Mouse (Mus musculus) embryonic facial prominence, embryonic 14.5 days (tissue): ENCODE measurements around the gene Cnih4. TPM values are rescaled to one million over a fixed set of nuclear protein-coding genes. Genes with fewer than 3 reads are reported as not detected.
A peak's percentile ranks its signal among the peaks of the same experiment; 100 is the strongest.

Source experiments
- ATAC-seq: fragments of 200-750 bp; cut with Nextera tagmentation; 2 replicates; pipeline ENCODE4 v1.8.0; 2017; ENCODE audit warnings: low read depth, moderate number of reproducible peaks, moderate TSS enrichment
- DNase-seq: peaks from one replicate; pipeline ENCODE4 v3.0.0-alpha.2; 2015; ENCODE audit warnings: low spot score
- H3K27ac ChIP-seq: fragments of 300-500 bp; sonication (generic); replicated peaks from 2 replicates; pipeline ENCODE4 v1.5.1; 2014; ENCODE audit warnings: low read depth, mild to moderate bottlenecking, low read length, moderate library complexity
- H3K27me3 ChIP-seq: fragments of 300-500 bp; sonication (generic); replicated peaks from 2 replicates; pipeline ENCODE4 v1.6.1; 2014; ENCODE audit warnings: low read length; ENCODE audit not compliant: control insufficient read depth, insufficient read depth
- H3K36me3 ChIP-seq: fragments of 300-500 bp; sonication (generic); 2 replicates; pipeline ENCODE4 v1.6.1; 2014; ENCODE audit warnings: low read length, mixed read lengths; ENCODE audit not compliant: control insufficient read depth, insufficient read depth
- H3K4me1 ChIP-seq: fragments of 300-500 bp; sonication (generic); 2 replicates; pipeline ENCODE4 v1.6.1; 2014; ENCODE audit warnings: antibody characterized with exemption, low read length; ENCODE audit not compliant: control insufficient read depth, insufficient read depth
- H3K4me2 ChIP-seq: fragments of 300-500 bp; sonication (generic); 2 replicates; pipeline ENCODE4 v1.6.1; 2014; ENCODE audit warnings: low read depth, mild to moderate bottlenecking, low read length, moderate library complexity, mixed read lengths
- H3K4me3 ChIP-seq: fragments of 300-500 bp; sonication (generic); 2 replicates; pipeline ENCODE4 v1.5.1; 2014; ENCODE audit warnings: low read depth, mild to moderate bottlenecking, low read length
- H3K9ac ChIP-seq: fragments of 300-500 bp; sonication (generic); 2 replicates; pipeline ENCODE4 v1.6.1; 2014; ENCODE audit warnings: low read depth, mild to moderate bottlenecking, low read length, moderate library complexity, mixed read lengths
- H3K9me3 ChIP-seq: fragments of 300-500 bp; sonication (generic); 2 replicates; pipeline ENCODE4 v1.6.1; 2016; ENCODE audit warnings: low read length; ENCODE audit not compliant: control insufficient read depth
- WGBS: fragments of 180-500 bp; shearing (Covaris S2); extraction: QIAGEN DNeasy Blood & Tissue Kit; methylation state at CpG from one replicate; pipeline ENCODE4 v1.1.7; 2014; 5-methylcytosine and 5-hydroxymethylcytosine counted together
- polyA plus RNA-seq: library from polyadenylated mRNA; unstranded; fragments of >200 nt; fragmentation: Nextera tagmentation; extraction: Ambion mirVana; gene quantifications from 2 replicates; pipeline ENCODE4 v1.2.1, GENCODE M21; 2014

The Cnih4 gene
- 89.8 and 101 TPM in 2 replicates for polyA plus RNA-seq

DNA sequence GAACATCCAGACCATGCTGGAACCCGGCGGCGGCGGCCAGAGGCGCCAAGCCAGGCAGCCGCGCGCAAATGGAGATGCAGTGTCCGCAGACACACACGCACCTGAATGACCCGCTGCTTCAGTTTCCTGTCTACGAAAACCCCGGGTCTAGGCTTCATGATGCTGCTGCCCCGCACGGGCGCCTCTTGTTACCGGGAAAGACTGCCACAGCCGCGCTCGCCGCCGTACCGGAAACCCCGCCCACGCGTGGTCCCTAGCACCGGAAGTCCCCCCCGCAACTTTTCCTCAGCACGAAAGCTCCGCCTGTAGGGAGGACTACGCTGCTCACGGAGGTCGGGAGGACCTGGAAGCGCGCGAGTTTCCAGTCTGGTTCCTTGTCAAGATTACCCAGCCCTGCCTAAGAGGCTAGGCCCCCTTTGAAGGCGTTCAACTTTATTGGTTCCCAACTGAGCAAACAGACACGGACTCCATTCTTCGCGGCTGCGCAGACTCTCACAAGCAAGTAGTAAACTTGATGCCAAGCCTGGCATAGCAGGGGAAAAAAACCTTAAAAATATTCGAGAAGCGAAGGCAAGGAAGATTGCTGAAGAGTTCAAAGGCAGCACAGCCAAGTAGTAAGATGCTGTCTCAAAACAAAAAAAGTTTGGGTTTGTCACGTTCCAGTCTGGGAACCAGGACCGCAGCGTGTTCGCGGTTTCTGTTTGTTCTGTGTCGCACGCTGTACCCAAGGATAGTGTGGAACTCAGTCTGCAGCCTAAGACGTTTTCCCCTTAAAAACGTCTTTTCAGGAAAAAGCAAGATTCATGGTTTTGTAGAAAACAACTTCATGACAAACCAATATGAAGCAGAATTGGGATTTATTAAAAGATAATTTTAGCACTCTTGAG lies at the start of gene Cnih4, which contains the start of gene Nvl:
Cnih4 (plus strand) TSS at position 744 of the 887 bp plus-strand sequence.
Nvl (minus strand) TSS at position 255 of the 887 bp plus-strand sequence.
- H3K9ac ChIP-seq, result peak within 1 kb of the TSS; percentile 78
- peaks cover 12% of the 10 kb centered on the region for H3K4me1 ChIP-seq
- H3K36me3 ChIP-seq, result peaks cover 27% of the 10 kb centered on the region
- H3K27me3 ChIP-seq, result no peaks in the 10 kb centered on the region
- ATAC-seq (peak; percentile 100), DNase-seq (peak; percentile 100)
- H3K27ac ChIP-seq, result peak within 1 kb of the TSS; percentile 84
- WGBS, result under 1% methylated on average over 46 of the region's 52 CpGs
- no peaks in the 10 kb centered on the region for H3K9me3 ChIP-seq
- H3K4me2 ChIP-seq, result peak within 1 kb of the TSS; percentile 76
- peak within 1 kb of the TSS; percentile 87 for H3K4me3 ChIP-seq

DNA sequence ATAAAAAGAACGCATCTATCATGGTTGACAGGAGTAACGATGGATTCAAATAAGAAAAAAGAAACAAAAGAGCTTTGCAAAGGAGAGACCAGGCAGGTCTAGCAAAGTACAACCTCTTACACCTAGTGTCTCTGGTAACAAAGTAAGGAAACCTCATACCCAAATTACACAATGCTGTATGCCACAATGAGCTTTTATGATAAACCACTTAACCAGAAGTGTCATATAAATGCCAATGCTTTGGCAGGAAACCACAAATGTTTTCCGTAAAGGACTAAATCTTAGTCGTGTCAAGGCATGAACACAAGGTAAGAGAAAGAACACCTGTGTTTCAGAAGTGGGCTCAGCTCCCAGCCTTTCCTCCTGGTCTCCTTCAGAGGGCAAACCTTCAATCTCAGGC lies 27.4 kb upstream of the Cnih4 start:
- peak; percentile 59 for DNase-seq
- WGBS, result 94% methylated on average over 4 of the region's 4 CpGs
- Histone ChIP-seq H3K4me2 (no peak overlapping the region), H3K4me1 (no peaks in the 10 kb centered on the region), H3K9me3 (no peaks in the 10 kb centered on the region), H3K36me3 (peaks cover 78% of the 10 kb centered on the region), H3K27me3 (no peaks in the 10 kb centered on the region), H3K4me3 (no peak overlapping the region), H3K27ac (no peak overlapping the region), H3K9ac (no peak overlapping the region)
- ATAC-seq, result peak; percentile 78; the same call in 1 of the 2 replicates

- Histone ChIP-seq H3K4me3 (no peak overlapping the region), H3K4me1 (no peaks in the 10 kb centered on the region), H3K9ac (no peak overlapping the region), H3K36me3 (peaks cover 85% of the 10 kb centered on the region), H3K4me2 (no peak overlapping the region), H3K9me3 (no peaks in the 10 kb centered on the region), H3K27me3 (no peaks in the 10 kb centered on the region), H3K27ac (no peak overlapping the region)
- ATAC-seq (no peak), DNase-seq (no peak)
- WGBS, result 95% methylated on average over 2 of the region's 2 CpGs
Measured at GRCm38 (mm10) chr1:181124145-181124544, 20.3 kb upstream of the Cnih4 start.

DNA sequence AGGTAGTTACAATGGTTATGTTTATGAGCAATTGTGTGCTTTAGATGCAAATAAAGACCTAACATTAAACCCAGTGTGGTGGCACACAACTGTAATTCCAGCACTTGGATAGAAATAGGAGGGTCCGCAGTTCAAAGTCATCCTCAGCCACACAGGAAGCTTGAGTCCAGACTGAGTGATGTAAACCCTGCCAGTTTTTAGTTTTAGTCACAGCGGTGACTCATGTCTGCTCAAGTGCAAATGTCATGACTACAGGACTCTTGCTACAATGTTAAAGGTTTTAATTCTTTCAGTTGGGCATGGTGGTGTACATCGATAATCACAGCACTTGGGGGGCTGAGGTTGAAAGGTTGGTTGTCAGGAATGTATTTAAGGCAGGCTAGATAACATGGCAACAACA lies 18.6 kb upstream of the Cnih4 start:
- DNase-seq (no peak), ATAC-seq (no peak)
- WGBS, result 97% methylated on average over 3 of the region's 3 CpGs

GRCm38 (mm10) chr1:181126766-181127165 lies 17.7 kb upstream of the Cnih4 start:
- Histone ChIP-seq H3K27ac (no peak overlapping the region), H3K4me3 (no peak overlapping the region), H3K9ac (no peak overlapping the region), H3K27me3 (no peaks in the 10 kb centered on the region), H3K36me3 (peaks cover 88% of the 10 kb centered on the region), H3K4me1 (no peaks in the 10 kb centered on the region), H3K4me2 (no peak overlapping the region), H3K9me3 (no peaks in the 10 kb centered on the region)
- DNase-seq (no peak), ATAC-seq (no peak)
- WGBS, result 94% methylated on average over 9 of the region's 9 CpGs

More for the DNA sequence above, 18.6 kb upstream of the Cnih4 start:
- Histone ChIP-seq H3K4me1 (no peaks in the 10 kb centered on the region), H3K9me3 (no peaks in the 10 kb centered on the region), H3K27me3 (no peaks in the 10 kb centered on the region), H3K4me2 (no peak overlapping the region), H3K4me3 (no peak overlapping the region), H3K36me3 (peaks cover 89% of the 10 kb centered on the region), H3K9ac (no peak overlapping the region), H3K27ac (no peak overlapping the region)

DNA sequence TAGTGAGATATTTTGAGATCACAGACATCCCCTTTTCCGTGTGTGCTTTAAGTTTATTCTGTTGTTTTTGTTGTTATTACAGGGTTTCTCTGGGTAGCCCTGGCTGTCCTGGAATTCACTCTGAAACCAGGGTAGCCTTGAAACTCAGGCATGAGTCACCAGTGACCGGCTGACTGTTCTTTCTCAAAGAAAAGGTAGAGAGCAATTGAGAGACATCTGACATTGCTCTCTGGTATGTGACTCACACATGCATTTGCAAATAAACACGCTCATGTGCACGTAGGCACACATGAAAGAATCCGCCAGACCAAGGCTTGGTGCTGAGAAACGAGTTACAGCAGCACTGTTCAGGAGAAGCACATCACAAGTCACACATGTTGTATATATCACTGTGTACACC lies 12.6 kb upstream of the Cnih4 start:
- H3K4me3 ChIP-seq, result no peak overlapping the region
- H3K4me2 ChIP-seq, result no peak overlapping the region
- no peak for ATAC-seq
- no peaks in the 10 kb centered on the region for H3K9me3 ChIP-seq
- H3K27me3 ChIP-seq, result no peaks in the 10 kb centered on the region
- H3K36me3 ChIP-seq, result peaks cover 85% of the 10 kb centered on the region
- H3K9ac ChIP-seq, result no peak overlapping the region
- H3K4me1 ChIP-seq, result no peaks in the 10 kb centered on the region
- no peak for DNase-seq
- WGBS, result 90% methylated on average over 6 of the region's 6 CpGs
- H3K27ac ChIP-seq, result no peak overlapping the region

DNA sequence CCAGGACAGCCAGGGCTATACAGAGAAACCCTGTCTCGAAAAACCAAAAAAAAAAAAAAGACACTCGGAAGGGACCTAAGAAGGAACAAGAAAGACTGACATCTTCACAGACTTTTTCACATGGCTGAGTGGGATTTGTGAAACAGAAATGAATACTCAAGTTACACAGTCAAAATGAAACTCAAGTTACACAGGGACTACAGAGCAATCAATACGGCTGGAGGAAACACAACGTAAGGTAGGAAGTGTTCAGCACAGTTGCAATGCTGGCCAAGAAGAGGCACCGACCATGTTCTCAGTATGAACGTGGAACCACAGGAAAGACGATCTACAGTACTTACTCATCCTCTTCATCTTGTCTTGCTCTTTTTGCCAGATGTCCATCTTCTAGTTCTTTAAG lies 5.8 kb upstream of the Cnih4 start:
- no peak for ATAC-seq
- H3K27ac ChIP-seq, result no peak overlapping the region
- 90% methylated on average over 7 of the region's 7 CpGs for WGBS

GRCm38 (mm10) chr1:181143609-181143949 lies 914 bp upstream of the Cnih4 start:
- Histone ChIP-seq H3K9ac (peak overlapping the region; percentile 78), H3K4me2 (peak overlapping the region; percentile 76), H3K27me3 (no peaks in the 10 kb centered on the region), H3K9me3 (no peaks in the 10 kb centered on the region), H3K36me3 (peaks cover 31% of the 10 kb centered on the region), H3K4me1 (peaks cover 12% of the 10 kb centered on the region), H3K27ac (peak overlapping the region; percentile 84), H3K4me3 (peak overlapping the region; percentile 87)
- ATAC-seq, result peak; percentile 3
- no peak for DNase-seq
- WGBS, result under 1% methylated on average over 12 of the region's 12 CpGs

More for the DNA sequence above, 5.8 kb upstream of the Cnih4 start:
- H3K4me3 ChIP-seq, result no peak overlapping the region
- peaks cover 70% of the 10 kb centered on the region for H3K36me3 ChIP-seq
- H3K9me3 ChIP-seq, result no peaks in the 10 kb centered on the region
- H3K27me3 ChIP-seq, result no peaks in the 10 kb centered on the region
- H3K9ac ChIP-seq, result no peak overlapping the region
- peaks cover 4% of the 10 kb centered on the region for H3K4me1 ChIP-seq
- no peak overlapping the region for H3K4me2 ChIP-seq
- no peak for DNase-seq
